Mouse (Mus musculus) testis, adult 2 months (tissue): ENCODE data around the gene Npc1l1. TPM values are rescaled to one million over a fixed set of nuclear protein-coding genes. Genes with fewer than 3 reads are reported as not detected.

Source experiments
- H3K27ac ChIP-seq: fragments of 200-500 bp; 2 replicates; pipeline ENCODE4 v1.5.1; 2012; ENCODE audit warnings: low read depth, low read length; ENCODE audit not compliant: control insufficient read depth, insufficient read depth
- H3K27me3 ChIP-seq: fragments of 200-500 bp; 2 replicates; pipeline ENCODE4 v1.6.1; 2012; ENCODE audit warnings: mild to moderate bottlenecking, low read length, moderate library complexity; ENCODE audit not compliant: control insufficient read depth, insufficient read depth
- H3K36me3 ChIP-seq: fragments of 200-500 bp; 2 replicates; pipeline ENCODE4 v1.6.1; 2012; ENCODE audit warnings: mild to moderate bottlenecking, low read length; ENCODE audit not compliant: control insufficient read depth, insufficient read depth
- H3K4me1 ChIP-seq: fragments of 200-500 bp; 2 replicates; pipeline ENCODE4 v1.6.1; 2012; ENCODE audit warnings: low read length; ENCODE audit not compliant: control insufficient read depth, insufficient read depth
- H3K4me3 ChIP-seq: fragments of 200-500 bp; 2 replicates; pipeline ENCODE4 v1.5.1; 2012; ENCODE audit warnings: low read depth, mild to moderate bottlenecking, low read length, moderate library complexity, mixed read lengths; ENCODE audit not compliant: control insufficient read depth
- CTCF ChIP-seq: fragments of 200-500 bp; IDR thresholded peaks from 2 replicates; pipeline ENCODE4 v1.5.1; 2012; ENCODE audit warnings: low read depth, mild to moderate bottlenecking, inconsistent platforms, low read length, moderate library complexity; ENCODE audit not compliant: control insufficient read depth, insufficient read depth, insufficient replicate concordance
- POLR2A ChIP-seq: fragments of 200-500 bp; IDR thresholded peaks from 2 replicates; pipeline ENCODE4 v1.6.1; 2012; ENCODE audit warnings: low read depth, mild to moderate bottlenecking, inconsistent platforms, low read length, moderate library complexity; ENCODE audit not compliant: control insufficient read depth
- polyA plus RNA-seq: library from polyadenylated mRNA; depleted of rRNA; stranded (reverse); fragments of >200 nt; gene quantifications from 2 replicates; pipeline ENCODE4 v1.2.3, GENCODE M21; 2012

The Npc1l1 gene
- polyA plus RNA-seq, 1 experiment, result 0.63 TPM

DNA sequence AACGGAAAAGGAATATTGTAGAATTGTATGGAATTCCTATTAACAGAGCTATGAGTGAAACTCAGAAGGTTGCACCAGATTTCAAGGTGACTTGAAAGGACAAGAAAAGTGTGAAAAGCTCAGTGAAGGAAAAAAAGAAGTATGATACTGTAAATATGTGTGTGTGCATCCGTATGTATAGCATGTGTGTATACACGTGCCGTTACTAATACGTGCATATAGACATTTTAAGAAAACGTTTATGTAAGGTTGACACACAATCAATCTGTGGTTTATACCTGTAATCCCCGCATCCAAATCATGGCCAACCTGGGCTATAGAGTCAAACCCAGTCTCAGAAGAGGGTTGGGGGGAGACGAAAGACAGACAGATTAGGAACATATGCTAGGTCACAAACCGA, 29.4 kb downstream of the Npc1l1 start:
- Histone ChIP-seq H3K27ac (no peak overlapping the region), H3K4me1 (no peaks in the 10 kb centered on the region; the same call in 1 of the 2 replicates), H3K36me3 (no peaks in the 10 kb centered on the region), H3K4me3 (peak overlapping the region; percentile 93), H3K27me3 (no peaks in the 10 kb centered on the region)
- no peak for TF ChIP-seq POLR2A
- TF ChIP-seq CTCF, result no peak

DNA sequence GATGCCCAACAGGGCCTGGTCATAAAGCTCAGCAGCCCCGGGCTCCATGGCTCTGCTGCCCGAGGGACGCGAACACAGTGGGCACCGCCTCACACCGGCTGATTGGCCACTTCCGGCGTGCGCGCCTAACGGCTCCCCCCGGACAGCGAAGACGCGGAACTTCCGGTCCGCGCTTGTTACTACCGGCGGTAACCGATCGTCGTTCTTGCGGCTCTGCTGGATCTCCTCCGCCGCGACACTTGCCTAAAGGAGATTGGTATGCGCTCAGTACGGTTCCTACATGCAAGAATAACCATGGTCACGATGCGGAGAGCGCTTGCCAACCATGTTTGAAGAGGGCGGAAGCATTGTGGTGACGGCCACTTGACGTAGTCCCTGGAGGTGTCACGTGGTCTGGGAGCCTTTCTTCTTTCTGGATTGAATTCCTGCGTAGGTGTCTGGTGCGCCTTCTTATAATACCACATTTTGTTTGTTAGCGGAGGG, 29.8 kb downstream of the Npc1l1 start, which contains the start of gene Nudcd3:
Gene Nudcd3, minus strand, starts transcription at position 329 of the 483 bp plus-strand sequence.
- Histone ChIP-seq H3K36me3 (no peaks in the 10 kb centered on the region), H3K4me3 (peak within 1 kb of the TSS; percentile 93), H3K4me1 (no peaks in the 10 kb centered on the region; the same call in 1 of the 2 replicates), H3K27me3 (no peaks in the 10 kb centered on the region), H3K27ac (peak within 1 kb of the TSS; percentile 97)
- peak; percentile 85 for TF ChIP-seq POLR2A
- TF ChIP-seq CTCF, result no peak

DNA sequence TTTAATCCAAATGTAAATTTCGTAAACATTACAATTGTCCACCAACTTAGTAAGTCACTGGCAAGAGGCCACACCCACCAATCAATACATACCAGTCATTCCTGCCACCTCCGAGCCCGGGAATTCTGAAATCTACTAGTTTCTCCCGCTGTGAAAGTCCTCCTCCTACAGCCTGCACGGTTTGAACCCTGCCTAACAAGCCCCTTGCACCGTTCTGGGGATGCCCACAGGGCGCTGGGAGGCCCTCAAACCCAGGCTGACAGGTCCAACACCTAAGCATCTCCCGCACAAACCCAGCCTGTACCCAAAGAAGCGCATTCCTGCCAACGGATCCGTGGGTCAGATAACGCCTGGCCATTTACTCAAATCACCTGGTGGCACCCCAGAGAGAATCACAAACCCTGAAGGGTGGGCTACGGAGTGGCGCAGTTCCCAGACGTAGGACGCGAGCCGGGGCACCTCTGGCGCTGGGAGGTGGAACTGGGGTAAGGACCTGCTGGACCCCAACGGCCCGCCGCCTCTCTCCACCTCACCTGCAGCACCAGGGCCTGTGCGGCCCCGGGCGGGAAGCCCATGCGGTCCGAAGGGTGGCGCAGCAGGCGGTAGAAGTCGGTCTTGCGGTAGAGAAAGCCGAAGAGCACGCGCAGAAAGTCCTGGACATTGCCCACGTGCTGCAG, 30.4 kb downstream of the Npc1l1 start, which contains the start of gene A730071L15Rik:
Gene A730071L15Rik, plus strand, starts transcription at position 620 of the 677 bp plus-strand sequence.
- Histone ChIP-seq H3K36me3 (no peaks in the 10 kb centered on the region), H3K27ac (peak within 1 kb of the TSS; percentile 97), H3K27me3 (no peaks in the 10 kb centered on the region), H3K4me1 (no peaks in the 10 kb centered on the region; the same call in 1 of the 2 replicates), H3K4me3 (peak within 1 kb of the TSS; percentile 93)
- no peak for TF ChIP-seq POLR2A
- no peak for TF ChIP-seq CTCF

DNA sequence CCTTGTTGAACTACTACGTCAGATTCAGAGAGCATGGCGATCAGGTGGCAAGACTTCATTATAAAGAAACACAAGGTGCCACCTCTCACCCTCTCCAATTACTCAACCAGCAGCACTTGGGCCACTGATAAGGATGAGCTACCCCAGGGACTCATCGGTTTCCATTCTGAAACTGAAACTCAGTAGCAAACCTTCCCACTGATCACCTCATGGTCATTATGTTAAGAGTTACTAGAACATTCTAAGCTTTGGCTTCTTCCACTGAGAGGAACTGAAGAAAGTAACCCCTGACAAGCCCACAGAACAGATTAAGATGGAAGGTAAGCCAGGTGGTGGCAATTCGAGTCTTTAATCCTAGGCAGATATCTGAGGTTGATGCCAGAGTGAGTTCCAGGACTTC, 31.5 kb downstream of the Npc1l1 start:
- no peak overlapping the region for H3K27ac ChIP-seq
- H3K4me1 ChIP-seq, result no peaks in the 10 kb centered on the region; the same call in 1 of the 2 replicates
- peak overlapping the region; percentile 63 for H3K4me3 ChIP-seq
- no peaks in the 10 kb centered on the region for H3K36me3 ChIP-seq
- TF ChIP-seq POLR2A (no peak), CTCF (no peak)
- no peaks in the 10 kb centered on the region for H3K27me3 ChIP-seq

DNA sequence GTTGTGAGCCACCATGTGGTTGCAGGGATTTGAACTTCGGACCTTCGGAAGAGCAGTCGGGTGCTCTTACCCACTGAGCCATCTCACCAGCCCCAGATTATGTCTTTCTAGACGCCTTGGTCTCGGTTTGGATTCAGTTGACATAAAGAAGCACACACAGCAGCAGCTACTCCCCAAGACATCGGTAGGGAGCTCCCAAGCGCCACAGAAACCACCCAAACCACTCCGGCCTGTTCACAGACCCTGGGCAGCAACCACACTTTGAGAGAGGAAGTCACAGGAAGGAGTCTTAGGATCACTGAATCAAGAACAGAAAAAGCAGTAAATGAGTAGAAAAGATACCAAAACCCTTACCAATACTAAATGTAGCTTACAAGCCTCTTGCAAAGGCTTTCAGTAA, 33.2 kb downstream of the Npc1l1 start:
- no peak for TF ChIP-seq CTCF
- TF ChIP-seq POLR2A, result no peak
- H3K36me3 ChIP-seq, result no peaks in the 10 kb centered on the region
- no peaks in the 10 kb centered on the region; the same call in 1 of the 2 replicates for H3K4me1 ChIP-seq
- H3K27ac ChIP-seq, result no peak overlapping the region
- H3K4me3 ChIP-seq, result no peak overlapping the region
- no peaks in the 10 kb centered on the region for H3K27me3 ChIP-seq

DNA sequence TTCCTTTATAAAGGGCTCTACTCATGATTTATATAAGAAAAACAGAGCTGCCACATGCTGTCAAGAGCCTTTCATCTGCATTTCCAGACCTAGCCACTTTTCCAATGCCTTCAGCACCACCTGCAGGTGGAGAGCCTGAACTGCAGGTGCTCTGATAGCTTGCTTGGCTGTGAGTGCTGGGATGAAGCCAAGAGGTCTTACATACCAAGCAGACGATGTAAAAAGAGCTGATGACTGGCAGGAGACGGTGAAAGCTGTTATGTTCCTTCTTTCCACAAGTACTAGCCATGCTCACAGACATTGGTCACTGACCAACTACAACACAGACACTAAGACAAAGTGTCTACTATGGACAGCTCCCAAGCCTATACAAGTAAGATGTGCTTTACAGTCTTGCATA, 42.1 kb downstream of the Npc1l1 start:
- no peaks in the 10 kb centered on the region for H3K27me3 ChIP-seq
- 0 out of 2 replicates have a peak, but pooled peaks cover 2% of the 10 kb centered on the region for H3K4me1 ChIP-seq
- no peaks in the 10 kb centered on the region for H3K36me3 ChIP-seq
- H3K27ac ChIP-seq, result no peak overlapping the region
- TF ChIP-seq POLR2A (no peak), CTCF (peak; percentile 91; the same call in 1 of the 2 replicates)
- H3K4me3 ChIP-seq, result no peak overlapping the region

DNA sequence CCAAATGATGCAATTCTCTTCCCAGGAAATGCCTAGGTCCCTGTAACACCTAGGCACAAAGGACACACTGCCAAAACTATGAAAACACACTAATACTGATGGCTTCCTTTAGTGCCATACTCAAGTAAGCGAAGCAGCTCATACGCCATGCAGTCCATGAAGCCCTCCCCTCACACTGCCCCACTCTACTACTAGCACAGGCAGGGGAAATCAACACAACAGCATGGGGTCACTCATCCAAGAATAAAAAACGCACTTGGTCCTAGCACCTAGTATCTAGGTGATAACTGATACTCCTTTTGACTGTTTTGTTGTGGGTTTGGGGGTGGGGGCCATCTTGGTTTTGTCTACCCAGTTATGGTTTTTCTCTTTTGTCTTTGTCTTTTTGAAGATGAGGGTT, 42.5 kb downstream of the Npc1l1 start:
- TF ChIP-seq POLR2A (no peak), CTCF (no peak)
- Histone ChIP-seq H3K27ac (no peak overlapping the region), H3K27me3 (no peaks in the 10 kb centered on the region), H3K4me1 (0 out of 2 replicates have a peak, but pooled peaks cover 2% of the 10 kb centered on the region), H3K36me3 (no peaks in the 10 kb centered on the region), H3K4me3 (no peak overlapping the region)
